Mouse (Mus musculus) stomach, postnatal 0 days (tissue): ENCODE data around the gene Zfp414. TPM values are rescaled to one million over a fixed set of nuclear protein-coding genes. Genes with fewer than 3 reads are reported as not detected.

Experiments
- ATAC-seq: fragments of 200-750 bp; cut with Nextera tagmentation; 2 replicates; pipeline ENCODE4 v1.8.0; 2017; ENCODE audit not compliant: low FRiP score, low TSS enrichment
- DNase-seq: peaks from one replicate; pipeline ENCODE4 v3.0.0-alpha.2; 2016; ENCODE audit warnings: low spot score
- H3K27ac ChIP-seq: fragments of 300-500 bp; sonication (generic); replicated peaks from 2 replicates; pipeline ENCODE4 v1.5.1; 2014; ENCODE audit warnings: mild to moderate bottlenecking, control low read depth
- H3K27me3 ChIP-seq: fragments of 300-500 bp; sonication (generic); 2 replicates; pipeline ENCODE4 v1.6.1; 2014; ENCODE audit warnings: low read length; ENCODE audit not compliant: control insufficient read depth, insufficient read depth
- H3K36me3 ChIP-seq: fragments of 300-500 bp; sonication (generic); 2 replicates; pipeline ENCODE4 v1.6.1; 2014; ENCODE audit warnings: low read length, mixed read lengths; ENCODE audit not compliant: control insufficient read depth, insufficient read depth
- H3K4me1 ChIP-seq: fragments of 300-500 bp; sonication (generic); replicated peaks from 2 replicates; pipeline ENCODE4 v1.6.1; 2014; ENCODE audit warnings: antibody characterized with exemption; ENCODE audit not compliant: control insufficient read depth, insufficient read depth
- H3K4me2 ChIP-seq: fragments of 300-500 bp; sonication (generic); replicated peaks from 2 replicates; pipeline ENCODE4 v1.6.1; 2014; ENCODE audit warnings: low read depth, mild to moderate bottlenecking, control low read depth, moderate library complexity
- H3K4me3 ChIP-seq: fragments of 300-500 bp; sonication (generic); 2 replicates; pipeline ENCODE4 v1.5.1; 2014; ENCODE audit warnings: low read depth, low read length, control low read depth
- H3K9ac ChIP-seq: fragments of 300-500 bp; sonication (generic); 2 replicates; pipeline ENCODE4 v1.6.1; 2014; ENCODE audit warnings: mild to moderate bottlenecking, low read length, control low read depth, mixed read lengths
- H3K9me3 ChIP-seq: fragments of 300-500 bp; sonication (generic); 2 replicates; pipeline ENCODE4 v1.6.1; 2016; ENCODE audit warnings: low read length; ENCODE audit not compliant: control insufficient read depth
- CTCF ChIP-seq: IDR thresholded peaks from 2 replicates; pipeline ENCODE4 v1.5.1; 2016; ENCODE audit warnings: antibody characterized with exemption, low read depth, mild to moderate bottlenecking, moderate library complexity
- EP300 ChIP-seq: optimal IDR thresholded peaks from 2 replicates; pipeline ENCODE3; 2016; ENCODE audit warnings: antibody characterized with exemption
- WGBS: fragments of 180-500 bp; shearing (Covaris S2); extraction: QIAGEN DNeasy Blood & Tissue Kit; methylation state at CpG from one replicate; pipeline ENCODE4 v1.1.7; 2014; 5-methylcytosine and 5-hydroxymethylcytosine counted together
- polyA plus RNA-seq: library from polyadenylated mRNA; unstranded; fragments of >200 nt; fragmentation: Nextera tagmentation; extraction: Ambion mirVana; gene quantifications from 2 replicates; pipeline ENCODE4 v1.2.1, GENCODE M21; 2015

Zfp414 gene
- polyA plus RNA-seq, 1 experiment from 2014 or later: 23.7 TPM

- Histone ChIP-seq H3K9ac (no peak overlapping the region), H3K4me3 (no peak overlapping the region), H3K36me3 (peaks cover 7% of the 10 kb centered on the region; the same call in 1 of the 2 replicates), H3K9me3 (no peaks in the 10 kb centered on the region), H3K4me2 (no peak overlapping the region), H3K27me3 (no peaks in the 10 kb centered on the region), H3K4me1 (0 out of 2 replicates have a peak, but pooled peaks cover 2% of the 10 kb centered on the region), H3K27ac (no peak overlapping the region)
- TF ChIP-seq CTCF (no peak), EP300 (no peak)
- no peak for ATAC-seq
- WGBS: 84% methylated on average over 3 of the region's 3 CpGs
- no peak for DNase-seq
Measured at GRCm38 (mm10) chr17:33669681-33670080, 40.8 kb downstream of the Zfp414 start.

GRCm38 (mm10) chr17:33673837-33674236 lies 44.9 kb downstream of the Zfp414 start:
- Histone ChIP-seq H3K4me3 (no peak overlapping the region), H3K9ac (no peak overlapping the region), H3K36me3 (0 out of 2 replicates have a peak, but pooled peaks cover 4% of the 10 kb centered on the region), H3K4me1 (0 out of 2 replicates have a peak, but pooled peaks cover 2% of the 10 kb centered on the region), H3K27ac (no peak overlapping the region), H3K4me2 (no peak overlapping the region), H3K9me3 (no peaks in the 10 kb centered on the region), H3K27me3 (no peaks in the 10 kb centered on the region)
- ATAC-seq (peak; percentile 53; the same call in 1 of the 2 replicates), DNase-seq (no peak)
- no peak for TF ChIP-seq CTCF
- no peak for TF ChIP-seq EP300
- WGBS: 59% methylated on average over 1 of the region's 1 CpGs

DNA sequence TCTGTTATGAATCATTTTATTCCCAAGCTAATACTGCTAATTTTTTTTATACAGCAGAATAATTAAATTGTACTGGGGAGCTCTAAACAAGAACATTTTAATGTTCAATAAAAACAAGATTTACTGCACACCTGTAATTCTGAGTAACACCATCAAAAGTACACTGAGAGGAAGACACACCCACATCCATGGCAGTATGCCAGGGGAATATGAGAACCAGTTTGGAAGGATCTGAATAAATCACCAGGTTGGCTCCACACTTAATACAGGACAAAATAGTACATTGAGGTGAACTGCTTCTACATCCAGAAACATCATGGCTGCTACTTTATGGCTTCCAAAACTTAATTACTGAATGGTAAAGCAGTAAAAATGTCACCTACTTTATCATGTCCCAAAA lies 46.6 kb downstream of the Zfp414 start:
- no peak overlapping the region for H3K9ac ChIP-seq
- peak; percentile 69 for DNase-seq

DNA sequence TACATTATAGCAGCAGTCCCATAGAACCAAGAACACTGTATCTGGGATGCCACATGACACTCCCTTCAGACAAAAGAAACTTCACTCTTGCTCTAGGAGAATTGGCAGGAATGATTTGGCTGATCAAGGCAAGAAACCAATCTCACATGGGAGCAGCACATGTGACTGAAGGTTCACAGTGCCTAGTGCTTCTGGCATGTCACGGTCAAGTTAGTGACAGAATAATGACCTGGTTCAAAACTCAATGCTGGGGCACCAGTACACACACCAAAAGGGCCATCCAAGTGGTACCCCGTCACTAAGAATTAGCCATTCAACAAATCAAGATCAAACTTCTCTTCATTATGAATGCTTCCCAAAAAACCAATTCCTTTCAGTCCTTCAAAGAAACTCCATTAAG lies 47.2 kb downstream of the Zfp414 start:
- ATAC-seq: no peak
- H3K9me3 ChIP-seq: no peaks in the 10 kb centered on the region
- no peak for TF ChIP-seq CTCF
- no peak overlapping the region for H3K27ac ChIP-seq
- no peak overlapping the region for H3K9ac ChIP-seq
- no peak overlapping the region for H3K4me3 ChIP-seq
- 0 out of 2 replicates have a peak, but pooled peaks cover 4% of the 10 kb centered on the region for H3K36me3 ChIP-seq
- no peaks in the 10 kb centered on the region for H3K4me1 ChIP-seq
- 98% methylated on average over 2 of the region's 2 CpGs for WGBS
- no peak overlapping the region for H3K4me2 ChIP-seq
- no peaks in the 10 kb centered on the region for H3K27me3 ChIP-seq
- no peak for DNase-seq

More for the DNA sequence above, 46.6 kb downstream of the Zfp414 start:
- H3K4me1 ChIP-seq: 0 out of 2 replicates have a peak, but pooled peaks cover 2% of the 10 kb centered on the region
- ATAC-seq: no peak
- no peaks in the 10 kb centered on the region for H3K9me3 ChIP-seq
- no peak overlapping the region for H3K27ac ChIP-seq
- no peak overlapping the region for H3K4me2 ChIP-seq
- H3K36me3 ChIP-seq: 0 out of 2 replicates have a peak, but pooled peaks cover 4% of the 10 kb centered on the region
- TF ChIP-seq EP300: no peak
- no peaks in the 10 kb centered on the region for H3K27me3 ChIP-seq
- no peak overlapping the region for H3K4me3 ChIP-seq

- H3K27ac ChIP-seq: no peak overlapping the region
- DNase-seq (no peak), ATAC-seq (no peak)
- no peak overlapping the region for H3K9ac ChIP-seq
- H3K9me3 ChIP-seq: no peaks in the 10 kb centered on the region
- no peak overlapping the region for H3K4me3 ChIP-seq
- no peak for TF ChIP-seq EP300
- TF ChIP-seq CTCF: no peak
- H3K36me3 ChIP-seq: peaks cover 6% of the 10 kb centered on the region; the same call in 1 of the 2 replicates
- no peaks in the 10 kb centered on the region for H3K27me3 ChIP-seq
- H3K4me2 ChIP-seq: no peak overlapping the region
- no peaks in the 10 kb centered on the region for H3K4me1 ChIP-seq
Measured at GRCm38 (mm10) chr17:33678771-33679170, 49.9 kb downstream of the Zfp414 start.

Other genes starting within 250 kb of the Zfp414 start
- gene Zfp101, start 234.4 kb upstream of the Zfp414 start, polyA plus RNA-seq: 6.0 and 6.1 TPM in 2 replicates
- gene Actl9, start 196.2 kb upstream of the Zfp414 start, polyA plus RNA-seq: not detected in 2 replicates
- gene Adamts10, start 104.9 kb upstream of the Zfp414 start, polyA plus RNA-seq: 12.5 and 15.1 TPM in 2 replicates
- 0.98 and 1.5 TPM in 2 replicates for gene Myo1f, start 73.4 kb upstream of the Zfp414 start, polyA plus RNA-seq
- gene Pram1, start 9.0 kb downstream of the Zfp414 start, polyA plus RNA-seq: 0.19 and 0.27 TPM in 2 replicates
- gene Hnrnpm, start 57.8 kb downstream of the Zfp414 start, polyA plus RNA-seq: 115 and 122 TPM in 2 replicates
- 51.1 and 54.6 TPM in 2 replicates for gene March2, start 89.6 kb downstream of the Zfp414 start, polyA plus RNA-seq
- gene Rab11b, start 131.4 kb downstream of the Zfp414 start, polyA plus RNA-seq: 164 TPM in 2 replicates
- gene Angptl4, start 152.7 kb downstream of the Zfp414 start, polyA plus RNA-seq: 31.3 and 42.4 TPM in 2 replicates
- 17.1 and 20.3 TPM in 2 replicates for gene Kank3, start 181.4 kb downstream of the Zfp414 start, polyA plus RNA-seq
- gene Rps28, start 195.5 kb downstream of the Zfp414 start, polyA plus RNA-seq: 1,008 and 1,055 TPM in 2 replicates
- gene Ndufa7, start 195.5 kb downstream of the Zfp414 start, polyA plus RNA-seq: 497 TPM in 2 replicates
- gene Cd320, start 214.0 kb downstream of the Zfp414 start, polyA plus RNA-seq: 32.7 and 38.2 TPM in 2 replicates
- not detected in 2 replicates for gene Gm7029, start 244.7 kb downstream of the Zfp414 start, polyA plus RNA-seq